Mouse (Mus musculus): ENCODE results near the gene Sox5.

Sox5 gene

GRCm38 (mm10) chr6:143958372-143958771, 823.4 kb downstream of the Sox5 start:
- DNase-seq (ENCODE audit: low read depth, low spot score) = no peak

- no peak for DNase-seq (ENCODE audit: low read depth, low spot score)
Observed at GRCm38 (mm10) chr6:143957063-143957462, 824.7 kb downstream of the Sox5 start.

DNA sequence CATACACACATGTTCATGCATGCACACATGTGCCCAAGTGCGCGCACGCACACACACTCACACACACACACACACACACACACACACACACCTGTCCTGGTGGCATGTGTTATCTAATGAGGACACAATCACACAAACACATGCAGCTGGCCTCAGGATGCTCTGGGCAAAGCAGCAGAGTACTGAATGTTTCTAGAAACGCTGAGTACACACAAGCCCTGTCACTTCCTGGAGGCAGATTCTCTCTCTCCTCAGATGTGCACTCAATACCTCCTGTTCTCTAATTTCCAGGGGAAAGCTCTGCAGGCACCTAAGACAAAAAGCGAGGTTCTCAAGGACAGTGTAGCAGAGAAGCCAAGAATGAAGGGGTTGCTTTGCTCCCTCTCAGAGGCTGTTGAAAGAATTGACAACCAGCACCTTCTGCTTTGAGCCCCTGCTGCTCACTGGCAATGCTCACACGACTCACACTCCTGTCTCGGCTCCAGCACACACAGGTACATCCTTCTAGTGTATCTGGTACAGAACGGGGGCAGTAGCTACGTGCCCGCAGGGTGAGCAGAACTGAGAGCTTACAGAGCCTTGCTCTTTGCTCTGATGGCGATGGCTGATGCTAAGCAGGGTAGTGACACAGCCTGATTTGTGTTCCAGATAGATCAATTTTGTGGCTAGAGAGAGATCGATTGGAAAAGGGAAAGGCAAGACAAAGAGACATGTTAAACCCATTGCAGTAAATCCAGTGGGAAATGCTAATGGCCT, 833.0 kb downstream of the Sox5 start:
- no peak for DNase-seq (ENCODE audit: low read depth, low spot score)

- no peak for DNase-seq (ENCODE audit: low read depth, low spot score)
Observed at GRCm38 (mm10) chr6:143948071-143948470, 833.7 kb downstream of the Sox5 start.

GRCm38 (mm10) chr6:143943126-143943525, 838.7 kb downstream of the Sox5 start:
- DNase-seq (ENCODE audit: low read depth, low spot score) = no peak

DNA sequence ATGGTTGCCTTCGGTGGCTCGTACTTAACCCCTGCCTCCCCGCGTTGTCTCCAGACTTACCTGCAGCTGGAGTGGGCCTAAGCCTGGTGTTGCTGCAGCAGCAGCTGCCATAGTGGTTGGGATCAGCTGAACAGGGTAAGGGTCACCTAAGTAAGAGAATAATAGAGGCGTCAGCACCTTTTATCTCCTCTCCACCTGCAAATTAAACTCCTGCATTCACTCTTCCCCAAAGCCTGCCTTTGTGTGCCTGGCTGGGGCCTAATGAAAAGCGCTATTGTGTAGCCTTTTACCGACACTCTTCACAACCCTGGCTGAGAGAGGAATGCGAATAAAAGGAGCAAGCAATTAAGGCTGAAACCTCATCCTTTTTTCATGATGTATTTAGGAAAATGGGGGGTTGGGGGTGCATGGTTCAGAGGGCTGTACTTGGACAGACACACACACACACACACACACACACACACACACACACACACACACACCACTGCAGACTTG, 840.4 kb downstream of the Sox5 start:
- peak; percentile 20 for DNase-seq (ENCODE audit: low read depth, low spot score)

GRCm38 (mm10) chr6:143923146-143923545, 858.6 kb downstream of the Sox5 start:
- no peak for DNase-seq (ENCODE audit: low read depth, low spot score)

- no peak for DNase-seq (ENCODE audit: low read depth, low spot score)
Observed at GRCm38 (mm10) chr6:143918405-143918947, 863.3 kb downstream of the Sox5 start.

GRCm38 (mm10) chr6:143916152-143916735, 865.5 kb downstream of the Sox5 start:
- no peak for DNase-seq (ENCODE audit: low read depth, low spot score)

- DNase-seq (ENCODE audit: low read depth, low spot score) = no peak
Observed at GRCm38 (mm10) chr6:143915686-143916085, 866.1 kb downstream of the Sox5 start.

GRCm38 (mm10) chr6:143912316-143912715, 869.5 kb downstream of the Sox5 start:
- DNase-seq (ENCODE audit: low read depth, low spot score) = no peak

GRCm38 (mm10) chr6:143904693-143905031, 877.1 kb downstream of the Sox5 start:
- no peak for DNase-seq (ENCODE audit: low read depth, low spot score)

DNA sequence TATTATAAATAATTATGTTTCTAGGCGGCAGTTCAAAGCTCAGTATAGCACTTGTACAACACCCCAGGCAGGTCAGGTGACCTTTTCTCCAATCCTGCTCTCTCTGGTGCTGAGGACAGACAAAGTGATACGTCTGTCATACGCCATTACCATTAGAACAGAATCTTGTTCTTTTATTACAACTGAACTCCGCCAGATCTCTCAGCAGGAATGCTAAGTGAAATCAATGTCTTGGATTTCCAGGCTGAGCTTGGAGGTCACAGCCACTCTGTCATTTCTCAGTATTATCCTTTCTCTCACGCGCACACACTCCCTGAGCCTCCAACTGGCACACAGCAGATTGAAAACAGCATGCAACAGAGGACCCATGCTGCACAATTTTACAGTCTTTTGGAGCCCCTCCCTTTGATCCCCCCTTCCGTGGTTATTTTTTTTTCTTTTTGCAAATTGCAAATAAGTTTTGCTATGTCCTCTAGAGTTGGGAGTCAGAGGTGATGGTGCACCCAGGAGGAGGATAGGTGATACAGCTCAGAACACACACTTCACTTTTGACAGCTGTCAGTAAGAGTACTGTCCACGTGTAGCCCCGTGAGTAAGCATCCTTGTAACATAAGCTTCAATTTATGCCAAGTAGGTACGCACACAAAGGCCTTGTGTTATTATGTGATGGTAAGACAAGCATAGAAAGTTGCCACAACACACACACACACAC, 877.6 kb downstream of the Sox5 start:
- no peak for DNase-seq (ENCODE audit: low read depth, low spot score)

DNA sequence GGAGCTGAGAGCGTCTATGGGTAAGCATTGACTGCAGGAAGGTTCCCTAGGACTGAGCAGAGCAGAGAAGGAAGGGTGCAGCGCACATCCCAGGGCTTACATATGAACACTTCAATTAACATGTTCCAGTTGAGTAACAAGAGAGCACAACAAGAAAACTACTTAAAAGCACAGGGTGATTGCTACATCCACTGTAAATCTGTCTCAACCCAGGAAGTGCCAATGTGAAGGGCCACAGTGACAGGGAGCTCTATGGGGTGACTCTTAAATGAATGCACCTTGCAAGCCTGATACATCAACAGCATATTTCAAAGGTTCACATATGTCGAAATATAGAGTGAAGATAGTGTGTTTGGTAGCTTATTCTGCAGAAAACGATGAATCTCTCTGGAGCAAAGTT, 880.9 kb downstream of the Sox5 start:
- no peak for DNase-seq (ENCODE audit: low read depth, low spot score)

- no peak for DNase-seq (ENCODE audit: low read depth, low spot score)
Observed at GRCm38 (mm10) chr6:143895092-143895491, 886.7 kb downstream of the Sox5 start.

GRCm38 (mm10) chr6:143892869-143893268, 888.9 kb downstream of the Sox5 start:
- DNase-seq (ENCODE audit: low read depth, low spot score) = no peak

- DNase-seq (ENCODE audit: low read depth, low spot score) = no peak
Observed at GRCm38 (mm10) chr6:143888556-143888955, 893.2 kb downstream of the Sox5 start.

DNA sequence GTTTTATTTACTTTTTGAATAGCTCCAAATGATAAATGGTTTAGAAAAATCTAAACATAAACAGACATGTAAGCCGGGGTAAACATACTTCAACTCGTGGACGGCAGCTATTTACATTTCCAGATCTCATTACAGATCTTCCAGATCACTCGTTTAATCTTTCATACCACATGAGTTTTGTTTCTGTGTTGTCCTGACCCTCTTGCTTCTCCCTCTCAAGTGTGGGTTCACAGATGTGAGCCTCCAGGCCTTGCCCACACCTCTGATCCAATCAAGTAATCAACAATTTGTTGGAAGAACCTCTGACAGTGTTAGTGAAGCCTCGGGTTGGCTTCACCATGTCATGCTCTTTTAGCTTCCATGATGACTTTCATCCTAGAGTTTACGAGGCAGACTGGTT, 903.3 kb downstream of the Sox5 start:
- no peak for DNase-seq (ENCODE audit: low read depth, low spot score)

- DNase-seq (ENCODE audit: low read depth, low spot score) = no peak
Observed at GRCm38 (mm10) chr6:143868790-143869189, 913.0 kb downstream of the Sox5 start.

DNA sequence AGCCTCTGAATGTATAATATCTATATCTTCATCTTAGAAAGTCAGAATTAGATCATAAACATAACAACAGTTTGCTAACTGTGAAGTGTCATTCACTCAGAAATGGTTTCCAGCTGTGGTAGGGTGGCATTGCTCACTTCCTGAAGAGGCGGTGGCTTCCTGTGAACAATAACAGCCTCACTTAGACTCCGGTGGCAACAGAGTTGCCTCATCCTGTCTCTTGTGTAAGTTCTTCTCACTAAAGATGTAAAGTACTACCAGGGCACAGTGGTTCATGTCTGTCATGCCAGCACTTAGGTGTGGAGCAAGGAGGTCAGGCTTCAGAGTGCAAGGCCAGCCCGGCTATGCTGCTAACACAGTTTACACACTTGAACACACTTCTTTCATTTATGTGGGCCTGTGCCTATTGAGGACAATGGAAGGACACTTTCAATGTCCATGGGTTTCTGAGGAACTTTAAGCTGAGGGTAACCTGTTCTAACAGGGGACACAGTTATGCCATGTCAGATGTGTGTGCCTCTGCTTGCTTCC, 913.6 kb downstream of the Sox5 start:
- no peak for DNase-seq (ENCODE audit: low read depth, low spot score)

DNA sequence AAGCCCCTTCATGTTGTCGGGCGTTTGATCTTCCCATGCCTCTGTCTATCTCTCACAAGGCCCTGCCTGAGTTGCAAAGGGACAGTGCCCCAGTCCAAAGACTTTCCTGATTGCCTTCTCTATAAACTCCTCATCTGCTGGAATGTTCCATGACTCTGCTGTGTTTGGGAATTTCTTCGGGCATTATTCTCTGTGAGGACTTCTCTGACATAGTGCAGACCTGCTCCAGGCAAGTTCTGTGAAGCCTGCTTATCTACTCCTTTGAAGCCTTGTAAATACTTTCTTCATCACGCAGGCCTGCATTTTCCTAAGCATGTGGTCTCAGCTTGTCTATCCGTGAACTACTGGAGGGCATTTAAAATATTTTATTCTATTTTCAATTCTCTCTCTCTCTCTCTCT, 914.7 kb downstream of the Sox5 start:
- DNase-seq (ENCODE audit: low read depth, low spot score) = no peak

DNA sequence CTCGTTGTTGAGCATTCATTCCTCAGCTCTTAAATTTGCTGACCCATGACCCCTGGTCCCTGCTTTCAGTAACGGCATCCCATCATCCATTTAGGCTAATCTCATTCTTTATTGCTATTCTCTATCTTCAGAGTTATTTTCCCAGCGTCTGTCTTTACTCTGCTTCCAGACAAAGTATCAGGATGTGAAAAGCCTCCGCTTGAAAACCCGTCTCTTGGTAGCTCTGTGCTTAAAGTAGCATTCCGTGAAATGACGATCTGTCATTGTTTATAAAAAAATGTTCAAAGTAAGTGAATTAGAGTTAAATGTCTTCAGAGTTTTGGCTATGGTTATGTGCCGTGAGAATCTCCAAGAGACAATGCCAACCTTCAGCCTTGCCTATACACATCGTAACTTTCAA, 915.2 kb downstream of the Sox5 start:
- no peak for DNase-seq (ENCODE audit: low read depth, low spot score)
